Mouse (Mus musculus) neural tube, embryonic 14.5 days (tissue): ENCODE measurements around the gene Cbr3. TPM values are rescaled to one million over a fixed set of nuclear protein-coding genes. Genes with fewer than 3 reads are reported as not detected.
A peak's percentile ranks its signal among the peaks of the same experiment; 100 is the strongest.
"Not testable (repeated sequence)": the region's sequence is repeated elsewhere in the genome, so short reads cannot be mapped to it uniquely, and the experiment has no call there.

Experiments
- ATAC-seq: fragments of 200-750 bp; cut with Nextera tagmentation; 2 replicates; pipeline ENCODE4 v1.8.0; 2017; ENCODE audit warnings: low read depth, mild to moderate bottlenecking, moderate TSS enrichment, moderate library complexity
- H3K27ac ChIP-seq: fragments of 300-500 bp; sonication (generic); 2 replicates; pipeline ENCODE4 v1.5.1; 2014; ENCODE audit warnings: low read depth, mild to moderate bottlenecking, control low read depth, low read length, moderate library complexity, mixed read lengths
- H3K27me3 ChIP-seq: fragments of 300-500 bp; sonication (generic); 2 replicates; pipeline ENCODE4 v1.6.1; 2014; ENCODE audit warnings: low read length; ENCODE audit not compliant: control insufficient read depth, insufficient read depth
- H3K36me3 ChIP-seq: fragments of 300-500 bp; sonication (generic); 2 replicates; pipeline ENCODE4 v1.6.1; 2014; ENCODE audit warnings: low read length, mixed read lengths; ENCODE audit not compliant: control insufficient read depth, insufficient read depth
- H3K4me1 ChIP-seq: fragments of 300-500 bp; sonication (generic); 2 replicates; pipeline ENCODE4 v1.6.1; 2014; ENCODE audit warnings: low read length; ENCODE audit not compliant: control insufficient read depth, insufficient read depth
- H3K4me2 ChIP-seq: fragments of 300-500 bp; sonication (generic); 2 replicates; pipeline ENCODE4 v1.6.1; 2014; ENCODE audit warnings: mild to moderate bottlenecking, low read depth, low read length, control low read depth
- H3K4me3 ChIP-seq: fragments of 300-500 bp; sonication (generic); 2 replicates; pipeline ENCODE4 v1.5.1; 2014; ENCODE audit warnings: low read depth, low read length, control low read depth, mixed read lengths
- H3K9ac ChIP-seq: fragments of 300-500 bp; sonication (generic); replicated peaks from 2 replicates; pipeline ENCODE4 v1.6.1; 2014; ENCODE audit warnings: low read depth, mild to moderate bottlenecking, control low read depth, low read length, mixed read lengths
- H3K9me3 ChIP-seq: fragments of 300-500 bp; sonication (generic); 2 replicates; pipeline ENCODE4 v1.6.1; 2016; ENCODE audit warnings: low read length; ENCODE audit not compliant: control insufficient read depth
- whole genome bisulfite sequencing: fragments of 180-500 bp; shearing (Covaris S2); extraction: QIAGEN DNeasy Blood & Tissue Kit; methylation state at CpG from one replicate; pipeline ENCODE4 v1.1.7; 2014; 5-methylcytosine and 5-hydroxymethylcytosine counted together
- polyA plus RNA-seq: library from polyadenylated mRNA; unstranded; fragments of >200 nt; fragmentation: Nextera tagmentation; extraction: Ambion mirVana; gene quantifications from 2 replicates; pipeline ENCODE4 v1.2.1, GENCODE M21; 2014

The Cbr3 gene
- 0.82 and 0.99 TPM in 2 replicates for polyA plus RNA-seq

DNA sequence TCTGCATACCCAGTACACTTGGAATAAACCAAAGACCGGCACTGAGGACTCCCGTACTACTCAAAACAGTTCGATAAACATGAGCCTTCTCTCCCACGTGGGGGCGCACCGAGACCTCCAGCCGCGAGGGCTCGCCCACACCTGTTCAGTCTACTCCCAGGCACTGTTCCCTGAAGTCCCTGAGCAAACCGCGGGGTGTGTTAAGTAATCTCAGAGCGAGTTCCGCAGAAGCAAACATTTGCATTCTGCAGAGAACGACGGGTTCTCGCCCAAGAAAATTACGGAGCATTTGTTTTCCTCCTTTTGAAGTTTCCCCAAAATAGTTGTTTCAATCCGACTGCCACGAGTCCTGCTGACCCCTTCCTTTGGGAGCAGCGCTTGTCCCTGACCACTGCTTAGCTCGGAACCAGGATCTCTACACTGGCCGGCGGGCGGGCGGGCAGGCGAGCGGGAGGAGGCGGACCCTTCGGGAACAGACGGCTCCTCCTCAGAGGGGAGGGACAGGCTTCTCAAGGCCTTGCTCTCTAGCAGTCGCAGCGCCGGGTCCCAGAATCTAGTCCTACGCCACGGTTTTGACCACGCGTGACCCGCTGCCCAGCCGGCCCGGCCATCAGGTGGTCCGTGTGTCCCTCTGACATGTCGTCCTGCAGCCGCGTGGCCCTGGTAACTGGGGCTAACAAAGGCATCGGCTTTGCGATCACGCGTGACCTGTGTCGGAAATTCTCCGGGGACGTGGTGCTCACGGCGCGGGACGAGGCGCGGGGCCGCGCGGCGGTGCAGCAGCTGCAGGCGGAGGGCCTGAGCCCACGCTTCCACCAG is at the start of gene Cbr3:
Gene Cbr3 (plus strand): TSS at position 527 of the 819 bp plus-strand sequence.
- peaks cover 27% of the 10 kb centered on the region for H3K27me3 ChIP-seq
- peak; percentile 72 for ATAC-seq
- H3K4me3 ChIP-seq = peak within 1 kb of the TSS; percentile 28
- under 1% methylated on average over 61 of the region's 63 CpGs for WGBS
- peak within 1 kb of the TSS; percentile 41 for H3K9ac ChIP-seq
- peaks cover 7% of the 10 kb centered on the region; the same call in 1 of the 2 replicates for H3K4me1 ChIP-seq
- no peaks in the 10 kb centered on the region for H3K9me3 ChIP-seq
- H3K27ac ChIP-seq = no peak within 1 kb of the TSS
- no peaks in the 10 kb centered on the region for H3K36me3 ChIP-seq
- peak within 1 kb of the TSS; percentile 49 for H3K4me2 ChIP-seq

DNA sequence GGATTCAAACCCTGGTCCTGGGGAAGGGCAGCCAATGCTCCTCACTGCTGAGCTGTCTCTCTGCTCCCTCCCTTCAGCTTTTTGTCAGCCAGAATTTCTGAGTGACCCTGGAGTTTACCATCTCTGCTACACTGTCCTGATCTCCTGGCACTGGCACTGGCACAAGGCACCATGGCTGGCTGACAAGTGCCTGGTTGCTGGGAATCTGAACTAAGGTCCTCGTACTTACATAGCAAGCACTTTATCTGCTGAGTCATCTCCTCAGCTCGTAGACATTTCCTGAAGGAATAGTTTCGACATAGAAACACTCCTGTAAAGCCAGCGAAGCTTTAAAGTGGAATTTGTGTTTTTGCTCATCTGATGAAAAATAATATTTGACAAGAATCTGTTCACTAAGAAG is 39.0 kb upstream of the Cbr3 start:
- no peak overlapping the region for H3K9ac ChIP-seq
- no peak overlapping the region for H3K4me3 ChIP-seq
- ATAC-seq = no peak
- no peak overlapping the region for H3K27ac ChIP-seq
- H3K4me2 ChIP-seq = no peak overlapping the region
- H3K36me3 ChIP-seq = no peaks in the 10 kb centered on the region
- WGBS = 88% methylated on average over 4 of the region's 4 CpGs
- no peaks in the 10 kb centered on the region for H3K4me1 ChIP-seq
- no peaks in the 10 kb centered on the region for H3K27me3 ChIP-seq
- H3K9me3 ChIP-seq = no peaks in the 10 kb centered on the region

DNA sequence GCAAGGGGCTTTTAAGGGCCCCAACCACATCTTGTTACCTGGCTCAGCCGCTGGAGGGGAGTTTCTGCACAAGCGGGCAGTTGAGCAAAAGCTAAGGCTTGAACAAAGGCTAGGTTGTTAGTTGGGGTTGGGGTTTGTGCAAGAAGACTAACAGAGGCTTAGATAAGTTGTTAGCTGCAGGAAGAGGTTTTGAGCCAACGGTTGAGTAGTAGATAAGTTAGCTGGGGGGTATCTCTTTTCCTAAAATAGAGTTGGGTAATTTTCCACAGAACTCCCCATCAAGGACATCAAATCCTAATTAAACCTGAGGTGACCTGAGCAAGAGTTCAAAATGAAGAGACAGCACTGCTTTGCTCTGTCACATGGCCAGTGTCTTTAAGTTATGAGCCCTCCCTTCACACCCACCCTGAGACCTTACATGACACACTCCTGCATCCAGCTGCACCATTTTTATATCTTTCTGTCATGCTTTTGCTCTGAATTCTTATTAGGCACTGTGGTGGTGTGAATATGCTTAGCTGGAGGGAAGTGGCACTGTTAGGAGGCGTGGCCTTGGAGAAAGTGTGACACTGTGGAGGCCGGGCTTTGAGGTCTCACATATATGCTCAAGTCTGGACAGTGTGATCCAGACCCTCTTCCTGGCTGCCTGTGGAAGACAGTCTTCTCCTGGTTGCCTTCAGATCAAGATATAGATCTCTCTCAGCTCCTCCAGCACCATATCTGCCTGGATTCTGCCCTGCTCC is 34.4 kb upstream of the Cbr3 start:
- Histone ChIP-seq H3K4me3 (no peak overlapping the region), H3K9me3 (no peaks in the 10 kb centered on the region), H3K27ac (no peak overlapping the region), H3K4me2 (no peak overlapping the region), H3K9ac (no peak overlapping the region), H3K36me3 (no peaks in the 10 kb centered on the region), H3K4me1 (no peaks in the 10 kb centered on the region), H3K27me3 (no peaks in the 10 kb centered on the region)
- WGBS = 85% methylated on average over 5 of the region's 5 CpGs
- no peak for ATAC-seq

DNA sequence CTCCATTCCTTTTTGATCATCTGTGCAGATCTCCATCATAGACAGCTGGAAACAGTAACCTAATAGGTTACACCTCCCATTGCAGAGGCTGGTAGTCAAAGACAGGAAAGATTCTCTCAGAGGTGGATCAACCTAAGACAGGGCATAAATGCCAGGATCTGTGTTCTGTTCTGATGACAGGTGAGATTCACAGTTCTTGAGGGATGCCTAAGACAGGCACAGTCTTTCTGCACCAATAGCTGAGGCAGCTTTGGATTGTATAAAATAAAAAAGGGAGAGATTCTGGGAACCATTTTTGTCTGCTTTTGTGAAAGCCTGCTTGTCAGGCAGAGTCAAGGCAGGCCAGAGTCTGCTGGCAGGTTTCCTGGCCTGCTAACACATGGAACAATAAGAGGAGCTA is 15.0 kb upstream of the Cbr3 start:
- Histone ChIP-seq H3K27ac (no peak overlapping the region), H3K4me2 (no peak overlapping the region), H3K9ac (no peak overlapping the region), H3K4me3 (no peak overlapping the region), H3K4me1 (no peaks in the 10 kb centered on the region), H3K36me3 (no peaks in the 10 kb centered on the region), H3K27me3 (no peaks in the 10 kb centered on the region), H3K9me3 (no peaks in the 10 kb centered on the region; the same call in 1 of the 2 replicates)
- no peak for ATAC-seq

DNA sequence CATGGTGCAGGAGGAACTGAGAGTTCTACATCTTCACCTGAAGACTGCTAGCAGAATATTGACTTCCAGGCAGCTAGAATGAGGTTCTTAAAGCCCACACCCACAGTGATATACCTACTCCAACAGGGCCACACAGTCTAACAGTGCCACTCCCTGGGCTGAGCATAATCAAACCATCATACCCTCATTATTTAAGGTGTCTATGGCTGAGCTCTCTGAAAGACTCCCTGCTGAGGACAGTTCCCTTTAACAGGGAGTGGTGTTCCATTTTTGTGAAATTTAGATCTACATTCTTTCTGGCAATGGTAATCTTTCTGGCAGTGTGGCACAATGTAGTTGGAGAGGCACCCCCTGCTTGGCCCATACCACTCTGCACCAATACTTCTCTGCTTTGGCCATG is 13.5 kb upstream of the Cbr3 start:
- no peak for ATAC-seq
- Histone ChIP-seq H3K9me3 (no peaks in the 10 kb centered on the region; the same call in 1 of the 2 replicates), H3K9ac (no peak overlapping the region), H3K4me1 (no peaks in the 10 kb centered on the region), H3K27me3 (no peaks in the 10 kb centered on the region), H3K36me3 (no peaks in the 10 kb centered on the region), H3K27ac (no peak overlapping the region), H3K4me3 (no peak overlapping the region), H3K4me2 (no peak overlapping the region)

DNA sequence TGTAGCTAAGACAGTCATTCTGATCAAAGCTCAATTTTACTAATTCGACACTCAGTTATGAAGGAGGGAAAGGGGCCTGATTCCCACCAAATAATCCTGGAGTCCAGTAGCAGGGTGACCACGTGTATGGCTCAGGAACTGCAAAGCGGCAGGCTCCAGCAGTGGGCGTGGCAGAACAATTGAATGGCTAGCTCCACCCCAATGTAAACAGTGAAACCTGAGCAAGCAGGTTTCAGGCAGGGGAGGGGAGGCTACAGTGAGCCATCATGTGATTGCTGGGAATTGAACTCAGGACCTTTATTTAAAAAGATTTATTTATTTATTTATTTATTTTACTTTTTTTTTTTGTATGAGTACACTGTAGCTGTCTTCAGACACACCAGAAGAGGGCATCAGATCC is 12.5 kb upstream of the Cbr3 start:
- not testable (repeated sequence) for H3K4me3 ChIP-seq, H3K36me3 ChIP-seq, H3K4me1 ChIP-seq, H3K9me3 ChIP-seq, H3K4me2 ChIP-seq, H3K27ac ChIP-seq, ATAC-seq, H3K9ac ChIP-seq, H3K27me3 ChIP-seq
- WGBS = 36% methylated on average over 4 of the region's 4 CpGs

DNA sequence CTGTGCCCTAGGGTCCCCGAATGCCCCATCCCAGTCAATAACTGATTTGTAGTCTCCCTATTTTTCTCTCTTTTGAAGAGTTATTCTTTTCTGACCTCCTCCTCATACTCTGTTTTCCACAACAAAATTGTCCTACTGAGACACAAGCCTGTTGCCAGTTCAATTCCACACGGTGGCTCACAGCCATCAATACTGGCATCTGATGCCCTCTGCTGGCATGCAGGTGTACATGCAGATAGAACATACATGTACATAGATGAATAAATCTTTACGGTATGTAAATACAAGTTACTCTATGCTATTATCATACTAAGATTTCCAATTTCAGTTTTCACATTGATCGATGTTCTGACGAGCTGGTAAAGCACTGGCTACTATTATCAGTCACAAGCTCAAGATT is 12.0 kb upstream of the Cbr3 start:
- no peaks in the 10 kb centered on the region for H3K27me3 ChIP-seq
- H3K27ac ChIP-seq = no peak overlapping the region
- ATAC-seq = no peak
- no peak overlapping the region for H3K4me3 ChIP-seq
- no peaks in the 10 kb centered on the region; the same call in 1 of the 2 replicates for H3K9me3 ChIP-seq
- H3K36me3 ChIP-seq = no peaks in the 10 kb centered on the region
- H3K4me1 ChIP-seq = no peaks in the 10 kb centered on the region
- no peak overlapping the region for H3K4me2 ChIP-seq
- WGBS = 92% methylated on average over 5 of the region's 5 CpGs
- H3K9ac ChIP-seq = no peak overlapping the region

DNA sequence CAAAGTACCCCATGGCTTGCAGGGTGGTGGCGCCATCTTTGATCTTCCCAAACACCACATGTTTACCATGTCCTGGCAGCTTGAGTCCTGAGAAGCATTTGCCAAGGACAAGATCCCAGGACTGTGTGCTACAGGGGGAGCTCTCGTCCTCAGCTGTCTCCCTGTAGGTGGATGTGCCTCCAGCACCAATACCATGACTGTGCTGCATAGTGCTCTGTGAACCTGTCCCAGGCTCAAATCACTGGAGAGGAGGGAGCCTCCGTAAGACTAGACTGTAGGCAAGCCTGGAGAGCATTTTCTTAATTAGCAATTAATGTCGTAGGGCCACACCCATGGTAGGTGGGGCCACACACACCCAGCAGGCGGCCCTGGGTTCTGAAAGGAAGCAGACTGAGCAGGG is 6.6 kb upstream of the Cbr3 start:
- no peak for ATAC-seq
- Histone ChIP-seq H3K4me2 (no peak overlapping the region), H3K4me1 (no peaks in the 10 kb centered on the region), H3K36me3 (no peaks in the 10 kb centered on the region), H3K27ac (no peak overlapping the region), H3K4me3 (no peak overlapping the region), H3K9me3 (no peaks in the 10 kb centered on the region), H3K9ac (no peak overlapping the region), H3K27me3 (peaks cover 3% of the 10 kb centered on the region; the same call in 1 of the 2 replicates)
- WGBS = 89% methylated on average over 5 of the region's 5 CpGs

DNA sequence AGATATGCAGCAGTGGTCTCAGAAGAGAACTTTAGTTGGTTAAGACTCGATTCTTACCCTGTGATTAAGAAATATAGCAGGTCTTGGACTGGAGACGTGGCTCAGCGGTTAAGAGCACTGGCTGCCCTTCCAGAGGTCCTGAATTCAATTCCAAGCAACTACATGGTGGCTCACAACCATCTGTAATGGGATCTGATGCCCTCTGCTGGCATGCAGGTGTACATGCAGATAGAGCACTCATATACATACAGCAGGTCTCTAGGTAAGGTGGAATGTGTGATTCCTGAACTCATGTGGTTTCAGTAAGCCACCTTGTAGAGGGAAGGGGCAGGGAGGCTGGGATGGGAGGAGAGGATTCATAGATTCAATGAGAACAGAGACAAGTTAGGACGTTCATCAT is 4.8 kb upstream of the Cbr3 start:
- 75% methylated on average over 4 of the region's 4 CpGs for WGBS
- ATAC-seq = no peak

More for the DNA sequence above, 4.8 kb upstream of the Cbr3 start:
- Histone ChIP-seq H3K9me3 (no peaks in the 10 kb centered on the region), H3K27ac (no peak overlapping the region), H3K4me1 (peaks cover under 1% of the 10 kb centered on the region; the same call in 1 of the 2 replicates), H3K36me3 (no peaks in the 10 kb centered on the region), H3K9ac (no peak overlapping the region), H3K27me3 (peaks cover 14% of the 10 kb centered on the region), H3K4me2 (no peak overlapping the region), H3K4me3 (no peak overlapping the region)
